Mouse (Mus musculus) hindlimb bud, embryonic 11.5 days (tissue): ENCODE results near the gene Myo1g.
A peak's percentile ranks its signal among the peaks of the same experiment; 100 is the strongest.

Experiments used
- DNase-seq: peaks from one replicate; pipeline ENCODE4 v3.0.0-alpha.2; 2012; ENCODE audit warnings: low read depth, low spot score; ENCODE audit errors: extremely low spot score

The Myo1g gene

GRCm38 (mm10) chr11:6520507-6521173 is at the start of gene Myo1g:
Gene Myo1g (minus strand): TSS chr11:6520965.
- DNase-seq = no peak

GRCm38 (mm10) chr11:6569410-6569777 is 48.6 kb upstream of the Myo1g start:
- no peak for DNase-seq

- DNase-seq = no peak
These were observed 48.0 kb upstream of the Myo1g start for GRCm38 (mm10) chr11:6568584-6569409.

GRCm38 (mm10) chr11:6567951-6568350 is 47.2 kb upstream of the Myo1g start:
- no peak for DNase-seq

- no peak for DNase-seq
These were observed 45.7 kb upstream of the Myo1g start for GRCm38 (mm10) chr11:6566496-6566895.

GRCm38 (mm10) chr11:6563201-6563600 is 42.4 kb upstream of the Myo1g start:
- DNase-seq = no peak

- no peak for DNase-seq
These were observed 41.6 kb upstream of the Myo1g start for GRCm38 (mm10) chr11:6562359-6562758.

GRCm38 (mm10) chr11:6561474-6561873 is 40.7 kb upstream of the Myo1g start:
- no peak for DNase-seq

GRCm38 (mm10) chr11:6560655-6561360 is 40.0 kb upstream of the Myo1g start:
- no peak for DNase-seq

GRCm38 (mm10) chr11:6559996-6560395 is 39.2 kb upstream of the Myo1g start:
- no peak for DNase-seq

- no peak for DNase-seq
These were observed 37.5 kb upstream of the Myo1g start for GRCm38 (mm10) chr11:6558234-6558633.

- no peak for DNase-seq
These were observed 29.4 kb upstream of the Myo1g start for GRCm38 (mm10) chr11:6550201-6550600.

GRCm38 (mm10) chr11:6549770-6550169 is 29.0 kb upstream of the Myo1g start:
- DNase-seq = no peak

GRCm38 (mm10) chr11:6547696-6548325 is 27.0 kb upstream of the Myo1g start:
- no peak for DNase-seq

- DNase-seq = peak; percentile 30
These were observed 26.4 kb upstream of the Myo1g start for GRCm38 (mm10) chr11:6547037-6547680.

GRCm38 (mm10) chr11:6546205-6547013 is 25.6 kb upstream of the Myo1g start, which contains the start of gene Ccm2:
Gene Ccm2 (plus strand): TSS chr11:6546887.
- DNase-seq = peak; percentile 49

GRCm38 (mm10) chr11:6545857-6546192 is 25.1 kb upstream of the Myo1g start:
- no peak for DNase-seq

GRCm38 (mm10) chr11:6545186-6545856 is 24.6 kb upstream of the Myo1g start:
- DNase-seq = no peak

- no peak for DNase-seq
These were observed 23.9 kb upstream of the Myo1g start for GRCm38 (mm10) chr11:6544683-6545082.
